Mouse (Mus musculus) embryonic facial prominence, embryonic 15.5 days (tissue): Measurements from ENCODE around the gene Paip2b. TPM values are rescaled to one million over a fixed set of nuclear protein-coding genes. Genes with fewer than 3 reads are reported as not detected.

ENCODE experiments used
- ATAC-seq: fragments of 200-750 bp; cut with Nextera tagmentation; 2 replicates; pipeline ENCODE4 v1.8.0; 2017; ENCODE audit warnings: low read depth, moderate TSS enrichment; ENCODE audit not compliant: insufficient number of reproducible peaks, low FRiP score, low TSS enrichment
- H3K27ac ChIP-seq: fragments of 300-500 bp; sonication (generic); replicated peaks from 2 replicates; pipeline ENCODE4 v1.5.1; 2015; ENCODE audit warnings: mild to moderate bottlenecking, inconsistent platforms
- H3K27me3 ChIP-seq: fragments of 300-500 bp; sonication (generic); 2 replicates; pipeline ENCODE4 v1.6.1; 2015; ENCODE audit warnings: inconsistent platforms
- H3K36me3 ChIP-seq: fragments of 300-500 bp; sonication (generic); 2 replicates; pipeline ENCODE4 v1.6.1; 2015; ENCODE audit warnings: mild to moderate bottlenecking, inconsistent platforms
- H3K4me1 ChIP-seq: fragments of 300-500 bp; sonication (generic); 2 replicates; pipeline ENCODE4 v1.6.1; 2015; ENCODE audit warnings: inconsistent platforms
- H3K4me2 ChIP-seq: fragments of 300-500 bp; sonication (generic); replicated peaks from 2 replicates; pipeline ENCODE4 v1.6.1; 2015; ENCODE audit warnings: mild to moderate bottlenecking, inconsistent platforms
- H3K4me3 ChIP-seq: fragments of 300-500 bp; sonication (generic); replicated peaks from 2 replicates; pipeline ENCODE4 v1.5.1; 2015; ENCODE audit warnings: mild to moderate bottlenecking, inconsistent platforms
- H3K9ac ChIP-seq: fragments of 300-500 bp; sonication (generic); 2 replicates; pipeline ENCODE4 v1.6.1; 2015; ENCODE audit warnings: inconsistent platforms
- H3K9me3 ChIP-seq: fragments of 300-500 bp; sonication (generic); replicated peaks from 2 replicates; pipeline ENCODE4 v1.6.1; 2016; ENCODE audit warnings: inconsistent platforms
- WGBS: fragments of 180-500 bp; shearing (Covaris S2); methylation state at CpG from one replicate; pipeline ENCODE4 v1.1.7; 2015; 5-methylcytosine and 5-hydroxymethylcytosine counted together
- polyA plus RNA-seq: library from polyadenylated mRNA; unstranded; fragments of >200 nt; fragmentation: Nextera tagmentation; extraction: Ambion mirVana; gene quantifications from 2 replicates; pipeline ENCODE4 v1.2.1, GENCODE M21; 2015

Paip2b gene
- 19.9 and 20.4 TPM in 2 replicates for polyA plus RNA-seq

DNA sequence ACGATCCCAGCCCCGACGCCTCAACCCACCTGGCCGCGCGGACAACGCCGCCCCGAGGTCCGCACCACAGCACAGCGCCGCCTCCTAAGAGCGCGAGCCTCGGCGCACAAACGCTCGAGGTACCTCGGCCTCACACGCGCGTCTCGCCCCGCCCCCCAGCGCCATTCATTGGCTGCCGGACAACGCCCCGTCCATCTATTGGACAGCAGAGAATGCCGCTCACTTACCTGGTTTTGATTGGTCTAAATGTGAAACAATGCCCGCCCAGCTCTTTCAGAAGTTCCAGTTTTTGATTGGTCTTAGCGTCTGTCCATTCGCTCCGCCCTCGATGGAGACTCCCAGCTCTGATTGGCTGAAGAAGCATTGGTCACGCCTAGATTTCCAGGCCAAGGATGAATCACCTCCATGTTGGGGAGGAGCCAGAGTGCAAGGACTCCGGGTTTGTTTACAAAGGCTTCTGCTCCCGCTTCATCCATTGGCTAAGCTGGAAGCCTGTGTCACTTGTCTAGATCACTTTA, at the start of gene Paip2b:
TSS of gene Paip2b (minus strand) at position 136 of the 518 bp plus-strand sequence.
- peak within 1 kb of the TSS; percentile 62 for H3K4me2 ChIP-seq
- no peaks in the 10 kb centered on the region for H3K36me3 ChIP-seq
- H3K9ac ChIP-seq = peak within 1 kb of the TSS; percentile 85
- H3K4me3 ChIP-seq = peak within 1 kb of the TSS; percentile 79
- peak within 1 kb of the TSS; percentile 88 for H3K27ac ChIP-seq
- no peaks in the 10 kb centered on the region for H3K27me3 ChIP-seq
- WGBS = under 1% methylated on average over 34 of the region's 37 CpGs
- peak; percentile 99 for ATAC-seq
- no peaks in the 10 kb centered on the region for H3K9me3 ChIP-seq
- H3K4me1 ChIP-seq = peaks cover 19% of the 10 kb centered on the region

DNA sequence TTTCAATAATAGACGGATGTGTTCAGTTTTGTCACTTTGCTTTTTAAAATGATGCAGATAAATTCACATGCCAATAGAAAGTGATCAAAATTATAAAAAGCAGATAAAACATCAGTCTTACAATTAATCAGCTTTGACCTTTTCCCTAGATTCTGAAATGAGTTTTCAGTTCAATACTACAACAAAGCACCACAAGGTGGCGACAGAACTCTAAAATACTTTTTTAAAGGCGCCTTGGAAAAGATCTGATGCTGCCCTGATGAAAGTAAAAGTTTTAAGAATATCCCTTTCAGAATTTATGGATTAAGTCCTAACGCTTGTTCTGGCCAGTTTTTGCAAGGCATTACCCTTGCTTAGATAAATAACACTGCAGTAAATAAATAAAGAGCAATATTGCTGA, 48.3 kb upstream of the Paip2b start:
- Histone ChIP-seq H3K4me2 (no peak overlapping the region), H3K27ac (no peak overlapping the region), H3K36me3 (no peaks in the 10 kb centered on the region), H3K27me3 (no peaks in the 10 kb centered on the region), H3K9ac (no peak overlapping the region), H3K4me1 (no peaks in the 10 kb centered on the region), H3K9me3 (no peaks in the 10 kb centered on the region), H3K4me3 (no peak overlapping the region)
- WGBS = 4% methylated on average over 4 of the region's 4 CpGs
- no peak for ATAC-seq

DNA sequence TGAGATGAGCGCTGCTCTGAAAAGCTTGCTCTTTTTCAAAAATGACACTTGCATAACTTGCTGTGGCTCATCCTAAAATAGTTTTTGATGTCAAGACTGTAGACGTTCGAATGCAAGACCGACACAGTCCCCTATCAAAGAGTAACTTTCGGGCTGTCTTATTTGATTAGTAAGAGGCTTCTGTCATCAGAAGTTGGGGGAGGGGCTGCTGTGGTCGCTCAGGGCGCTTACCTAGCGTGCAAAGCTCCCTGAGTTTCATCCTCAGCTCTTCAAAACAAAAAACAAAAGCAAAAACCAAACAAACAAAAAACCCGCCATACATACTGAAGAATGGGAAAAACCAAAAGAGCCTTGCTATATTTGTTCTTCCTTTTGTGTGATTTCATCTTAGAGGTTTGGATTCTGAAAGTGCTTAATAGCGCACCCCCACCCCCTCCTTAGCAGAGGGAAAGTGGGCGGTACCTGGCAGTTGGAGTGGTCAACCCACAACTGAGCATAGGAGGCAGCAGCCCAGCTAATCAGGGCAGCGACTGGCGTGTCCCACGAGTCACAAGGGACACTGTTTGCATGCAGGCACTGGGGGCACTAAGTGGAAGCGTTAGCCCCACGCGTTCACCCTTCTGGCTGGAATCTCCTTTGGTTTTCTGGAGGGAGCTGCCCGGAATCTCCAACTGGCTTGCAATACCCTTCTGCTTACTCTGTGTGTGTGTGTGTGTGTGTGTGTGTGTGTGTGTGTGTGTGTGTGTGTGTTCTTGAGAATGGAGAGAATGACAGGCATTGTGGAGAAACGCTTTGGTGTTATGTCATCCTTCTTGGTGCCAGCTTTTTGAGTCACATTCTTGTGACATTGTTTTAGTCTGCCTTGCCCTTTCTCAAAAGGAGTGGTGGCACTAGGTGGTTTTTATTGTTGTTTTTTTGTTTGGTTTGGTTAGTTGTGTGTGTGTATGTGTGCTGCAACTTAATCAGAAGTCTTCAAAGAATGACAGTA, 36.4 kb upstream of the Paip2b start:
- Histone ChIP-seq H3K4me3 (peak overlapping the region; percentile 58), H3K27ac (no peak overlapping the region), H3K9ac (0 out of 2 replicates have a peak overlapping the region, but pooled peaks have one; percentile 35), H3K4me2 (peak overlapping the region; percentile 100), H3K4me1 (peaks cover 11% of the 10 kb centered on the region), H3K9me3 (no peaks in the 10 kb centered on the region), H3K36me3 (no peaks in the 10 kb centered on the region), H3K27me3 (no peaks in the 10 kb centered on the region)
- no peak; the same call in 1 of the 2 replicates for ATAC-seq
- 4% methylated on average over 19 of the region's 19 CpGs for WGBS

DNA sequence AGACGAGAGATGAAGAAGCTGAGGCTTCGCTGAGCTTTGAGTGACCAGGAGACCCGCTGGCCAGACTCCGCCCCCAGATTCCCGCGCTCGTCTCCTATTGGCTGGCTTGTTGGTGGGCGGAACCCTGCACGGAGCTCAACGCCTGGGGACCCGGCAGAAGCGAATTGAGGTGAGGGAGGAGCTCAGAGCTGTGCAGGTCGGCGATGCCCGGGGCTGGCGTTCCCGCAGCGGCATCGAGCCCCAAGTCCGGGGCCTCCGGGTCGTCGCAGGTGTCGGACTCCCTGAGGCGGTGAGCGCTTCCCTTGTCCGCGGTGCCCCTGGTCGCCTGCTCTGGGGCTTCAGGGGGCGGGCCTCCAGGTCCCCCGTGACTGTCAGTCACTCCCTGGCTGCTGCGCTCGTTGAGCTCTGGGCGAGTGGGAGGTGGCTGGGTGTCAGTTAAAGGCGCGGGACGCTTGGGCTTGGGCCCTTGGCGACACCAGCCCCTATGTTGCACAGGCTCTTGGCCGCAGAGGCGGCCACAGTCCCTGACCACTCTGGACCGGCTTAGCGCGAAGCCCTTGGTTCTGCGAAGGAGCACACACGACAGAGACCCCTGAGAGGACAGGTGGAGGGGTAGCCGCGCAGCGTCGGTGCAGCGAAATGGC, 35.5 kb upstream of the Paip2b start, which contains the start of gene Zfp638:
TSS of gene Zfp638 (plus strand) at position 156 of the 644 bp plus-strand sequence.
- Histone ChIP-seq H3K9ac (0 out of 2 replicates have a peak within 1 kb of the TSS, but pooled peaks have one; percentile 35), H3K4me1 (peaks cover 11% of the 10 kb centered on the region), H3K27ac (no peak within 1 kb of the TSS), H3K9me3 (no peaks in the 10 kb centered on the region), H3K36me3 (no peaks in the 10 kb centered on the region), H3K4me3 (peak within 1 kb of the TSS; percentile 58), H3K4me2 (peak within 1 kb of the TSS; percentile 100), H3K27me3 (no peaks in the 10 kb centered on the region)
- peak; percentile 94 for ATAC-seq
- WGBS = under 1% methylated on average over 50 of the region's 50 CpGs

DNA sequence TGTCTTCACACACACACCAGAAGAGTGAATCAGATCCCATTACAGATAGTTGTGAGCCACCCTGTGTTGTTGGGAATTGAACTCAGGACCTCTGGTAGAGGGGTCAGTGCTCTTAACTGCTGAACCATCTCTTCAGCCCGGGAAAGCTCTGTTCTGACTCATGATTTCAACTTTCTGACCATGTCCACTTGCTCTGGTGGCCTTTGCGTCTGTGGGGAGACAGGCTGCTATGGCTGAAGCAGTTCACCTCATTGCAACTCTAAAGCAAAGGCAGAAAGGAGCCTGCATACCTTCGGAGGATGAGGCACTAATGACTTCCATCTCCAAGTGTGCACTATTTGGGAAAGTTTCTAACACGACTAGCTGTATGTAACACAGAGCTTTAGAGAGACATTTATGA, 34.9 kb upstream of the Paip2b start:
- Histone ChIP-seq H3K4me2 (peak overlapping the region; percentile 100), H3K9me3 (no peaks in the 10 kb centered on the region), H3K27me3 (no peaks in the 10 kb centered on the region), H3K36me3 (no peaks in the 10 kb centered on the region), H3K9ac (no peak overlapping the region), H3K27ac (no peak overlapping the region), H3K4me1 (peaks cover 11% of the 10 kb centered on the region), H3K4me3 (peak overlapping the region; percentile 58)
- 35% methylated on average over 4 of the region's 4 CpGs for WGBS
- ATAC-seq = no peak

DNA sequence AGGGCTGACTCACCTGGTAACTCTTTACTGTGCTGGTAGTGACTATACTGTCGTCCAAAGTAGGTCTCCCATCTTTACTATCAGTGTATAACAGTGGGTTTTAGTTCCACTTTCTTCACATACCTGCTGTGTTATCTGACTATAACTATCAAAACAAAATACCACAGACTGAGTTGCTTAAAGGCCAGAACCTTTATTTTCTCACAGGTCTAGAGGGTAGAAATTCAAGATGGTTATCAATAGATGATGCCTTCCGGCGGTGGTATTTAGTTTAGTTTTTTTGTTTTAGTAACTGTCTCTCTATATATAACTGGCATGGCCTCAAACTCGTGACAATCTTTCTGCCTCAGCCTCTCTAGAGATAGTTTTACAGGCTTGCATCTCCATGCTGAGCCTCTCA, 32.0 kb upstream of the Paip2b start:
- 66% methylated on average over 4 of the region's 4 CpGs for WGBS
- H3K36me3 ChIP-seq = no peaks in the 10 kb centered on the region
- peaks cover 11% of the 10 kb centered on the region for H3K4me1 ChIP-seq
- H3K27me3 ChIP-seq = no peaks in the 10 kb centered on the region
- no peak overlapping the region for H3K4me2 ChIP-seq
- H3K9ac ChIP-seq = no peak overlapping the region
- H3K4me3 ChIP-seq = no peak overlapping the region
- H3K27ac ChIP-seq = no peak overlapping the region
- ATAC-seq = no peak
- no peaks in the 10 kb centered on the region for H3K9me3 ChIP-seq

DNA sequence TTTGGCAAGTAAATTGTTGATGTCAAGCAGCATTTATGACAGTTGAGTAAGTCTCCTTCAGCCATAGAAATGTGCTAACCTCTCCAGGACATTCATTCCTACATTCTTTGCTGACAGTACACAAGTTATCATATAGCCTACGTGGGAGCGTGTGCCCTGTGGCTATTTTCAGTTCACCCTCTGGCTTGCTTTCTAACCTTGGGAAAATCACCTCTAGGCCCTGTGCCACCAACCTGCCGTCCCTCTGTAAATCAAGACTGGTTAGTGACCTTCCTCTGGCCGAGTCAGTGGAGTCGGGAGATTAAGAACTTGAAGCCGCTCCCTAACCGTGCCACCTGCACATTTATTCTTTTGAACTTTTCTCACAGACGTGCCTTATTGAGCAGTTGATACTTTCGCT, 28.5 kb upstream of the Paip2b start:
- H3K9ac ChIP-seq = no peak overlapping the region
- H3K4me2 ChIP-seq = no peak overlapping the region
- H3K9me3 ChIP-seq = no peaks in the 10 kb centered on the region
- no peaks in the 10 kb centered on the region for H3K27me3 ChIP-seq
- 82% methylated on average over 9 of the region's 9 CpGs for WGBS
- no peaks in the 10 kb centered on the region for H3K36me3 ChIP-seq
- no peak for ATAC-seq
- no peak overlapping the region for H3K27ac ChIP-seq
- no peak overlapping the region for H3K4me3 ChIP-seq
- no peaks in the 10 kb centered on the region for H3K4me1 ChIP-seq

DNA sequence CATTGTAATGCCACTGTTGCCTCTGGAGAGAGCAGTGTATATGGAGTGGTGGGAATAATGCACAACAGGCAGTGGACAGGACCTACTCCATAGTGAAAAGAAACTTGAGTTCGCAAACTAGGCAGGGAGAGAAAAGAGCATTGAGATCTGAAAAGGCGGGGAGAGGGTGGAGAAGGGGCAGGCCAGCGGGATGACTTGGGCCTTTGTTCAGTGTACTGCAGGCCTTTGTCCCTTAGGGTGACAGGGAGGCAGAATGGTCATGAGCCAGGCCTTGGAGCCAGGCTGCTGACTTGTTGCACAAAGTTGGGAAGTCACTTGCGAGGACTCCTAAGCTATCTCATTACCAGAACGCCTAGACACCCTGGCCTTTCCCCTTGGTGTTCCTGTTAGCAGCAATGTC, 25.9 kb upstream of the Paip2b start:
- ATAC-seq = no peak
- Histone ChIP-seq H3K4me3 (no peak overlapping the region), H3K9ac (no peak overlapping the region), H3K4me1 (no peaks in the 10 kb centered on the region), H3K27me3 (no peaks in the 10 kb centered on the region), H3K36me3 (no peaks in the 10 kb centered on the region), H3K9me3 (no peaks in the 10 kb centered on the region), H3K27ac (no peak overlapping the region), H3K4me2 (no peak overlapping the region)
- 44% methylated on average over 5 of the region's 5 CpGs for WGBS

DNA sequence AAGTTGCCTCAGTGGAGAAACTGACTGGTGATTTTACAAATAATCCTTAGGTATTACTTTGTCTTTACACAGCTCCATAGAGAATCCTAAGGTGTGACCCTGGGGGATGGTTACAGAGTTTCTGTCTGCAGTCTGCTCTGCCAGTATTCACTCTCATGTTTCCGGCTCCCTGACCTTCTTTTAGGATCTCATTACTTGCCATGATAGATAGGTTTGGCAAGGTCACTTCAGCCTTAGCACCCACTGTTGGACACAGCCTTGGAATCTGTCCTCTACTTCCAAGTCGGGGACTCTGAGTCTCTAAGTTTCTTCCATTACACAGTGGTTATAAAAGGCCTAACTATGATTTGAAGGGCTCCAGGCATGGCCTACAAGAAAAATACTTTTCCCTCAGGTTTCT, 17.9 kb upstream of the Paip2b start:
- WGBS = 78% methylated on average over 2 of the region's 2 CpGs
- Histone ChIP-seq H3K36me3 (no peaks in the 10 kb centered on the region), H3K27ac (no peak overlapping the region), H3K9me3 (no peaks in the 10 kb centered on the region), H3K4me3 (no peak overlapping the region), H3K27me3 (no peaks in the 10 kb centered on the region), H3K9ac (no peak overlapping the region), H3K4me2 (no peak overlapping the region), H3K4me1 (no peaks in the 10 kb centered on the region)
- no peak for ATAC-seq

DNA sequence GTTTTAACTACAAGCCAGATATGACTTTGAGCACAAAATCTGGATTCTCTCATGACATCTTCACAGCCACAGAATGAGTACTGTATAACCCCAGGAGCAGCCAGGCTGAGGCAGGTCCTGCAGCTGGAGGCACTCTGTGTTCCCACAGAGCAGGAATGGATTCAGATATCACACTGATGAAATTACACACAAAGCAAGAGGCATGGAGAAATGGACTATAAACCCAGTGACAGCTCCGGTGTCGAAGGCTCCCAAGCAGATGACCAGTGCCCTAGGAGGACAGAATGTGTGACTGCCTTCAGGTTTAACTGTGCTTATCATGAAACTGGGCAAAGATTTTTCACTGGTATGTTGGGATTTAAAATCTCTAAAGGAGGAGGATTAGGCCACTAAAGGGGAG, 14.6 kb upstream of the Paip2b start:
- ATAC-seq = no peak
- Histone ChIP-seq H3K27ac (no peak overlapping the region), H3K4me3 (no peak overlapping the region), H3K27me3 (no peaks in the 10 kb centered on the region), H3K4me2 (no peak overlapping the region), H3K9ac (no peak overlapping the region), H3K36me3 (no peaks in the 10 kb centered on the region), H3K4me1 (no peaks in the 10 kb centered on the region), H3K9me3 (no peaks in the 10 kb centered on the region)
- WGBS = 85% methylated on average over 2 of the region's 2 CpGs

DNA sequence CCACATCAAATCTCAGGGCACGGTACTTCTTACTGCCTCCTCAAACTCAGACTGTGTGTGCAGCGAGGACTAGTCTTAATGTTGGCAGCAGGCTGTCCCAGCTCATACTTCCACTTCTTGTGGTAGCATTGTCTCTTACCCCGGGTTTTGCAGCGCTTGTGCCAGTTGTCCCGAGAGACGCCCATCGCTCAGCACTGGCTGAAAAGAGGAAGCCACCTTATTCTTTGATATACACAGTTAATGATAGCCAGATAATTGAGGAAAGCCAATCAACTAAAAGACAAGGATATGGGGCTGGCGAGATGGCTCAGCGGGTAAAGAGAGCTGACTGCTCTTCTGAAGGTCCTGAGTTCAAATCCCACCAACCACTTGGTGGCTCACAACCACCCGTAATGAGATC, 13.4 kb upstream of the Paip2b start:
- Histone ChIP-seq H3K4me2 (no peak overlapping the region), H3K27me3 (no peaks in the 10 kb centered on the region), H3K4me3 (no peak overlapping the region), H3K27ac (no peak overlapping the region), H3K9me3 (no peaks in the 10 kb centered on the region), H3K4me1 (no peaks in the 10 kb centered on the region), H3K36me3 (no peaks in the 10 kb centered on the region), H3K9ac (no peak overlapping the region)
- ATAC-seq = no peak
- WGBS = 87% methylated on average over 10 of the region's 10 CpGs
